Mouse (Mus musculus) activated CD4-positive, CD25-positive, alpha-beta regulatory T cell, adult 4 months (primary cell): ENCODE results near the gene Tex19.1. TPM values are rescaled to one million over a fixed set of nuclear protein-coding genes. Genes with fewer than 3 reads are reported as not detected.

Experiments used
- ATAC-seq: one replicate; pipeline ENCODE4 v1.8.0; 2017
- polyA plus RNA-seq, 2 experiments: library from polyadenylated mRNA; unstranded; fragments of 100-300 nt; shearing (Covaris generic); gene quantifications; one replicate each; pipeline ENCODE4 v1.2.1; 2017

Gene Tex19.1
- polyA plus RNA-seq, 2 experiments from 2014 or later, result not detected

DNA sequence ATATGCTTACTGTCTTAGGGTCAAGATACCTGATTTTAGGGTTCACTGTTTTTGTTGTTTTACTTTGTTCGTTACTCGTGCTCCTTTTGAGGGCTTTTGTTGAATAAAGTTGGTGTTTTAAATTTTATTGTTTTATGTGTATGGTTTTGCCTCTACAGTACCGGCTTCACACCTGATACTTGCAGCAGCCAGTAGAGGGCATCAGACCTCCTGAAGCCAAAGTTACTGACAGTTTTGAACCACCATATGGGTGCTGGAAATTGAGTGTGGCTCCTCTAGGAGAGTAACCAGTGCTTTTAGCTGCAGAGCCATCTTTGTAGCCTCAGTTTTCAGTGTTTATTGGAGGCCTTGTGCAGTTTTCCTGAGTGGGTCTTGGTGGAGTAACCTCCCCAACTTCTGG lies 2.2 kb downstream of the Tex19.1 start:
- ATAC-seq, result no peak

DNA sequence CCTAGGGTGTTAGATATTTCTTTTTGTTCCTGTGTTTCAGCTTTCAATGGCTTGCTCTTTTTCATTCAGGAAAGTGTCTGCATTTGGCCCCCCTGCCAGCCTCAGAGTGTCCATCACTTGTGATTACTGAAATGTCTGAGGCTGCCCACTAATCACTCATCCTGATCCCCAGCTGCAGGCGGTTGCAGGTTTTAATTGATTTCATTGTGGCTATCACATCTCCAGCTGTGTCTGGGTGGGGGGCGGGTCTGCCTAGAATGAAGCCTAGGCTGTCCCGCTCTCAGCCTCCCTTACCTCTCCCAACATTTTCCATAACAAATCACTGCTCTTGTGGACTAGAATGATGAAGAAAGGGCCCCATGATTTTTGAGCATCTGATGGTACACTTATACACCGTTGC lies 8.3 kb downstream of the Tex19.1 start:
- no peak for ATAC-seq

DNA sequence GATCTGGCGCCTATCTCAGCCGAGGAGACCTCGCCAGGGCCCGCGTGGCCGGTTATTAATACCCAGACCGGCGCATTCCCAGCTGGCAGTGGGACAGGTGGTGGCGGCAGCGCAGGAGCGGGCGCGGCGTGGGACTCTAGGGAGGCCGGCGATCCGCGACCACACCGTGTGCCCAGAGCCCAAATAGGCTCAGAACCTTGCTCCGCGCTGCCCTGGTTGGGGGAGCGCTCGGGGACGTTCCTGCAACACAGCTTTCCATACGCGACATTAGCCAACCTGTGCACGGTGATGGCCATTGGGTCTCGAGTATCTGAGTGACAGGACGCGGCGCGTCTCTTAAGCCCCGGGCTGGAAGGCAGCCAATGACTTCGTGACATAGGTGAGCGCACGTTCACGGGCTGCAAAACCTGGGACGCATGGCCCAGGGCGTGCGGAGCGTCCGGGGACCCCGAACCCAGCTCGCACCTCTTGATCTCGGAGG lies 10.5 kb downstream of the Tex19.1 start:
- no peak for ATAC-seq

DNA sequence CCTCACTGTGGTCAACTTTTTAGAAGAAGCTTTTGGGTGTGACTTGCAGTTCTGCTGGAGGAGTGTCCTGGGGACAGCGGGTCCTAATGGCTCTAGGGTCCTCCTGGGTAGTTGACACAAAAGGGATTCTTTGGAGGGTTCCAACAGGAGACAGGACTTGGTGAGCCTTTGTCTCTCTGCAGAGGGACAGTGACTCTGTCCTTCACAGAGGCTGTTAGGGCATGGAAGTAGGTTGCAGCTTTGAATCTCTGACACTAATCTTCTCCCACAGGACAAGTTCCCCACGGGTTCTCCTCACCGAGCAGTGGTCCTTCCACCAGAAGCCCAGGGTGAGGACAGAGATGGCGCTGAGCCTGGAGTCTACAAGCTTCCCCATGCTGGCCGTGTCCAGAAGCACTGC lies 14.0 kb downstream of the Tex19.1 start, which contains the start of gene Uts2r:
Gene Uts2r (plus strand): TSS at position 301 of the 400 bp plus-strand sequence.
- ATAC-seq, result no peak

DNA sequence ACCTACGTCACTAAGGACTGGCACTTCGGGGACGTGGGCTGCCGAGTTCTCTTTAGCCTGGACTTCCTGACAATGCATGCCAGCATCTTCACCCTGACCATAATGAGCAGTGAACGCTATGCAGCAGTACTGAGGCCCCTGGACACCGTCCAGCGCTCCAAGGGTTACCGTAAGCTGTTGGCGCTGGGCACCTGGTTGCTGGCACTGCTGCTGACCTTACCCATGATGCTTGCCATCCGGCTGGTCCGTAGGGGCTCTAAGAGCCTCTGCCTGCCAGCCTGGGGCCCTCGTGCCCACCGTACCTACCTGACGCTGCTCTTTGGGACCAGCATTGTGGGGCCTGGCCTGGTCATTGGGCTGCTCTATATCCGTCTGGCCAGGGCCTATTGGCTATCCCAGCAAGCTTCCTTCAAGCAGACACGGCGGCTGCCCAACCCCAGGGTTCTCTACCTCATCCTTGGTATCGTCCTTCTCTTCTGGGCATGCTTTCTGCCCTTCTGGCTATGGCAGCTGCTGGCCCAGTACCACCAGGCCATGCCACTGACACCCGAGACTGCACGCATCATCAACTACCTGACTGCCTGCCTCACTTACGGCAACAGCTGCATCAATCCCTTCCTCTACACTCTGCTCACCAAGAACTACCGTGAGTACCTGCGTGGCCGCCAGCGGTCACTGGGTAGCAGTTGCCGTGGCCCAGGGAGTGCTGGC lies 14.8 kb downstream of the Tex19.1 start:
- no peak for ATAC-seq

DNA sequence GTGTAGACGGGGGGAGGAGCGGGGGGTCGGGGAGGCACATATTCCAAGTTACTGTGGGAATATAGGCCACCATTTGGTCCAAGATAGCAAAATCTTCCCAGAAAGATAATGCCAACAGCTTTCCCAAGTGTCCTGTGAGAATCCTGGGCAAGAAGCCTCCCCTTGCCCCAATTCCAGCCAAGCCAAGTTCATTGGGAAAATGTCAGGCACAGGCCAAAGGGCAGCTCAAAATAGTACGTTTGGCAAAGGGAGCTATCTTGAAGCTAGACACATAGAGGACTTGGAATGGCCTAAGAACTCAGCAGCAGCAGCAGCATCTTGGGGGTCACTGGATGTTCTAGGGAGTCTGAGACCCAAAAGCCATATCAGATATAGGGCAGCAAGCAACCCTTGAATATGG lies 17.8 kb downstream of the Tex19.1 start:
- ATAC-seq, result no peak

DNA sequence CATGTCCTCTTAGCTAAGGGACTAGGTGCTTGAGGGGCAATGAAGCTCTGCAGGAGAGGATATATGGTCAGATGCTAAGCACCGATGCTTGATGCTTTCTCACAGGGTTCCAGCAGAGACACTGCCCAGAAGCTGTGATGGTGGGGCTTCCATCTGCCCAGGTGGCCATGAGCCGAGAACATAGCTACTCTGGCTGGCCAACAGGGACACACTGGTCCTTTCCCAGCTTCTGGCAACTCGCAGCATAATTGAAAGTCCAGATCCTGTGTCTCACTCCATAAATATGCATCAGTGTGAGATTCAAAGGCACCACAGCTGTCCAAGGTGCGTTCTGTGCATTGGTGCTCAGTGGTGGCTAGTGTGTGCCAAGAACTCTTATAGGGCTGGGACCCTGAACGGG lies 27.3 kb downstream of the Tex19.1 start:
- ATAC-seq, result no peak

DNA sequence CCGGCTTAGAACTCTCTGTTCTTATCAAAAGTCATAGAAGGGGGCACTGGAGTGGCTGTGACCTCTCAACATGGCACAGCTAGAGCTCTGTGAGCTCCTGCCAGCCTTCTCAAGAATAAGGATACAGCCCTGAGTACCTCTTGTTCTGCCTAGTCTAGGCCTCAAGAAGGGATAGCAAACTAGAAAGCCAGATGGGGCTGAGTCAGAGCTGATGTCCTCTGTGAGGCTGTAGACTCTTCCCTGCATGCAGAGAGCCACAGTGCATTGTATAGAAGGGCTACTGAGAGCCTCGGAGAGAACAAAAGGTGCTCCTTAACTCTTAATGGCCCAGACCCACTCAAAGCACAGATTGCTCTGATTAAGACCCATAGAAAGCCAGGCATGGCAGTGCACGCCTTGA lies 28.3 kb downstream of the Tex19.1 start:
- no peak for ATAC-seq

DNA sequence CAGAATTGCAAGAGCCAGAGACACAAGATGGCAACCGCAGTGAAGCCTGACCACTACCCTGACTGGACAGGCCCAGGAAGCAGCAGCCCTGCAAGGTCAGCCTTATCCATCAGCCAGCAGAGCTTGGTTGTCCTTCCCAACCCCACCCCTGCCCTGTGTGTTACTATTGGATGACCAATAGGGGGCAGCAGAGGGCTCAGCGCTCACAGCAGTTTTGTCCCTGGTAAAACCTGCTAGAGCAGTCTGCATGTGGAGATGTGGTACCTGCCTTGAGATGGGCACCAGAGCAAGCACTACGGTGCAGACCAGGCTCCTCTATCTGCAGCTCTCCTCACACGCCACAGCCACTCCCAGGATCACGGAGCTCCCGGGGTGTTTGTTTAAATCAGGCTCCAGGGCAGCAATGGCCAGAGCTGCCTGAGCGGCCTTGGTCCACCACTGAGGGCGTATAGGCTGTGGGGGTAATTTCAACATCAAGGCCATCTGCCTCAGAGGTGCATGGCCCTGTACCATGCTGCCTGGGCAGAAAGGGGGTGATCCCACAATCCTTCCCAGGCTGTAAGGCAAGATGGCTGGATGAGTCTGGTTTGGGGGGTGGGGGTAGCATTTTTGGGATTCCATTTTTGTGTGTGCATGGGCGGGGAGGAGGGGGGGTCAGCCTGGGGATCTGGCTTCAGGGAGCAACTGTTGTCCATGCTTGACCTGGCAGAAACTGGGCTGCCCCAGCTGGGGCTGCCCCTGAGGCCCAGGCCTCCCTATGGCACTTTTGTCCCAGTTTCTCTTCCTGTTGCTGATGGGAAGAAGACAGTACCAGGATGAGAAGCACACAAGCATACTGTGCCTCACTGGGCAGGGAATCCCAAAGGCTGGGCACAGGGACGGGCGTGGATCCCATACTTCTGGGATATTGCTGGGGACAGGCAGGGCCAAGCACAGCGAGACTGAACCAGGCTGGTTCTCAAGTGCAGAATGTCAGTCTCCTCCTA lies 30.6 kb downstream of the Tex19.1 start:
- ATAC-seq, result no peak

DNA sequence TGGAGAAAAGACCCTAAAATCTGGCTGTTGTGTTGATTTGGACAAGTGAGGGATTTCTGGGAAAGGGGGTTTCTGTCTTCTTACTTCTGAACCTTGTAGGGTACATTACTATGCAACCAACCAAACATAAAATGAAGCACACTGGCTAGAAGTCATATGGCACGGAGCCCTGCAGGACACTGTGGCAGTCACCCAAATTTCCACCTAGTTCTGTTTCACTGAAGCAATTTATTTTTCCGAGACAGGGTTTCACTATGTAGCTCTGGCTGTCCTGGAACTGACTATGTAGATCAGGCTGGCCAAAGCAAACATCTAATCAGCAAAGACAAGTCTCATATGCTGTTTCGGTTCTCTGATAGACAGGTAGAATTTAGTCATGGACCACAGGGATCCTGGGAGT lies 43.7 kb downstream of the Tex19.1 start:
- no peak for ATAC-seq

DNA sequence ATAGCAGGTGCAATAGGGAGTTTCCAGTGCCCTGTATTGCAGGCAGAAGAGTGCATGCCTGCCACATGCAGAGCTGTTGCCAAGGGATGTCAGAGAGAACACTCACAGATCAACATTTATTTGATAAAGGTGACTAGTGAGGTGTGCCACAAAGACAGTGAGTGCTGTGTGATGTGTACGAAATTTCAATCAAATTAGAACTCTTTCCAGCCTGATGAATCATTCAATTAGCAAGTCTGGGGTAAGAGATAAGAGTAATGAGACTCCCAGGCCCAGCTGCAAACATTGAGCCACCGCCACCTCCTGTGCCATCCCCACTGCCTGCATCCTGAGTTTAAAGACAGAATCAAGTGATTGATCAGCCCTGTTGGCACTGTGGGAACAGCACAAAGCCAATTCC lies 46.8 kb downstream of the Tex19.1 start:
- no peak for ATAC-seq

DNA sequence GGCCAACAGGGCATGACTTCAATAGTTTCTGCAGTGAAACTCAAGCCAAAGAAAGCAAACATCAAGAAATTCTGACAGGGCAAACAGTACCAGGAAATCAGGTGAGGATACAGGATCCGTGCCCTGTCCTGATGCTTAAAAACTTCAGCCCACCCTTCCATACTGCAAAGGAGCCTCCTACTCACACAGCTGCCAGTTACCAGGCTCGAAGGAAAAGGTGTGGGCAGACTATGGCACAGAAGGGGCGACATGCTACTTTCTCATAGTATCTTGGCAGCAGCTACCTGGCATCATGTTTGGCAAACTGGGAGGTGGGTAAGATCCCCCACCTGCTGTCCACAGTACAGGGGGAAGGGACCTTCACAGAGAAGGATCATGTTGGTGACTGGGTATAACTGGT lies 47.5 kb downstream of the Tex19.1 start:
- no peak for ATAC-seq

Other genes starting within 250 kb of the Tex19.1 start
- gene Ccdc57, start 213.3 kb upstream of the Tex19.1 start, polyA plus RNA-seq, result under 1 TPM; 0.41 to 0.46 TPM
- gene Slc16a3, start 197.7 kb upstream of the Tex19.1 start, polyA plus RNA-seq, result 1 to 10 TPM; 3.8 to 4.0 TPM
- gene Csnk1d, start 154.8 kb upstream of the Tex19.1 start, polyA plus RNA-seq, result 10 to 100 TPM; 57.0 to 62.6 TPM
- gene Cd7, start 106.7 kb upstream of the Tex19.1 start, polyA plus RNA-seq, result 100 to 1,000 TPM in 1 of 2 experiments, 10 to 100 TPM in 1; 84.3 to 121 TPM
- gene Sectm1b, start 82.6 kb upstream of the Tex19.1 start, polyA plus RNA-seq, result not detected
- gene Sectm1a, start 64.9 kb upstream of the Tex19.1 start, polyA plus RNA-seq, result not detected
- not detected for gene Tex19.2, start 27.5 kb upstream of the Tex19.1 start, polyA plus RNA-seq
- not detected for gene Uts2r, start 14.1 kb downstream of the Tex19.1 start, polyA plus RNA-seq
- 1 to 10 TPM; 1.5 to 2.1 TPM for gene Hexdc, start 58.3 kb downstream of the Tex19.1 start, polyA plus RNA-seq
- 1 to 10 TPM; 4.4 to 4.7 TPM for gene Ogfod3, start 58.6 kb downstream of the Tex19.1 start, polyA plus RNA-seq
- 10 to 100 TPM; 66.8 to 78.7 TPM for gene Cybc1, start 83.2 kb downstream of the Tex19.1 start, polyA plus RNA-seq
- gene Narf, start 91.1 kb downstream of the Tex19.1 start, polyA plus RNA-seq, result 10 to 100 TPM; 20.6 to 33.3 TPM
- 1 to 10 TPM; 5.3 to 6.3 TPM for gene Foxk2, start 113.8 kb downstream of the Tex19.1 start, polyA plus RNA-seq
- gene Wdr45b, start 208.3 kb downstream of the Tex19.1 start, polyA plus RNA-seq, result 10 to 100 TPM; 22.2 to 25.7 TPM
- gene Rab40b, start 242.1 kb downstream of the Tex19.1 start, polyA plus RNA-seq, result not detected